Mouse (Mus musculus) bone marrow, adult 2 months (tissue): ENCODE results near the gene Hoxd9. TPM values are rescaled to one million over a fixed set of nuclear protein-coding genes. Genes with fewer than 3 reads are reported as not detected.

ENCODE experiments used
- H3K27ac ChIP-seq: fragments of 200-500 bp; 2 replicates; pipeline ENCODE4 v1.5.1; 2012; ENCODE audit warnings: low read depth, mild to moderate bottlenecking, control low read depth, inconsistent platforms, low read length; ENCODE audit not compliant: control insufficient read depth, poor library complexity, insufficient read depth
- H3K4me1 ChIP-seq: fragments of 200-500 bp; 2 replicates; pipeline ENCODE4 v1.6.1; 2011; ENCODE audit warnings: low read length; ENCODE audit not compliant: control insufficient read depth, insufficient read depth
- H3K4me3 ChIP-seq: fragments of 200-500 bp; replicated peaks from 2 replicates; pipeline ENCODE3; 2011; ENCODE audit warnings: mild to moderate bottlenecking, low read depth, low read length, control low read depth; ENCODE audit not compliant: control insufficient read depth
- CTCF ChIP-seq: fragments of 200-500 bp; IDR thresholded peaks from 2 replicates; pipeline ENCODE4 v1.5.1; 2011; ENCODE audit warnings: low read length, control low read depth; ENCODE audit not compliant: control insufficient read depth, insufficient read depth
- POLR2A ChIP-seq: fragments of 200-500 bp; IDR thresholded peaks from 2 replicates; pipeline ENCODE4 v1.6.1; 2011; ENCODE audit warnings: low read depth, mild to moderate bottlenecking, control low read depth, low read length, borderline replicate concordance; ENCODE audit not compliant: control insufficient read depth
- WGBS: fragments of 180-500 bp; shearing (Covaris S2); methylation state at CpG from one replicate; pipeline ENCODE4 v1.1.7; 2018; 5-methylcytosine and 5-hydroxymethylcytosine counted together
- polyA plus RNA-seq: library from polyadenylated mRNA; stranded (reverse); fragments of >200 nt; gene quantifications from 2 replicates; pipeline ENCODE4 v1.2.4, GENCODE M21; 2011; ENCODE audit warnings: low replicate concordance; ENCODE audit not compliant: missing spikeins, insufficient read depth, insufficient read length

Gene Hoxd9
- polyA plus RNA-seq, 1 experiment, result not detected

DNA sequence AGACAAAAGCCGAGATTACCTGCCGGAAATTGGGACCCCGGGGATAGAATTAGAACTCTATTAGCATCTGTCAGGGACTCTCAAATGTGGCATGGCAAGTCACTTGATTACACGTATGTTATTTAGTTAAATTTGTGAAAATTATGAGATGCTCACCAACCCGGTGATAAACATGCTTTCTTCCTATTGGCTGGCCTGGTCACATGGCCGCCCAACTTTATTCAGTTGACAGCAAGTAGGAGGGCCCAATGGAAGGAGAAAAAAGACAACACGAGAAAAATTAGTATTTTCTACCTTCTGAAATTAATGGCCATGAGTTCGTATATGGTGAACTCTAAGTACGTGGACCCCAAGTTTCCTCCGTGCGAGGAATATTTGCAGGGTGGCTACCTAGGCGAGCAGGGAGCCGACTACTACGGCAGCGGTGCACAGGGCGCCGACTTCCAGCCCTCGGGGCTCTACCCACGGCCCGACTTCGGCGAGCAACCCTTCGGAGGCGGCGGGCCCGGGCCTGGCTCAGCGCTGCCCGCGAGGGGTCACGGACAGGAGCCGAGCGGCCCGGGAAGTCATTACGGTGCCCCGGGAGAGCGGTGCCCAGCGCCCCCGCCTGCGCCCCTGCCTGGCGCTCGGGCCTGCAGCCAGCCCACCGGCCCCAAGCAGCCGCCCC is 29.6 kb downstream of the Hoxd9 start:
- Histone ChIP-seq H3K27ac (no peak overlapping the region; the same call in 1 of the 2 replicates), H3K4me3 (no peak overlapping the region), H3K4me1 (no peaks in the 10 kb centered on the region)
- 7% methylated on average over 43 of the region's 43 CpGs for WGBS
- no peak for TF ChIP-seq POLR2A
- no peak for TF ChIP-seq CTCF

DNA sequence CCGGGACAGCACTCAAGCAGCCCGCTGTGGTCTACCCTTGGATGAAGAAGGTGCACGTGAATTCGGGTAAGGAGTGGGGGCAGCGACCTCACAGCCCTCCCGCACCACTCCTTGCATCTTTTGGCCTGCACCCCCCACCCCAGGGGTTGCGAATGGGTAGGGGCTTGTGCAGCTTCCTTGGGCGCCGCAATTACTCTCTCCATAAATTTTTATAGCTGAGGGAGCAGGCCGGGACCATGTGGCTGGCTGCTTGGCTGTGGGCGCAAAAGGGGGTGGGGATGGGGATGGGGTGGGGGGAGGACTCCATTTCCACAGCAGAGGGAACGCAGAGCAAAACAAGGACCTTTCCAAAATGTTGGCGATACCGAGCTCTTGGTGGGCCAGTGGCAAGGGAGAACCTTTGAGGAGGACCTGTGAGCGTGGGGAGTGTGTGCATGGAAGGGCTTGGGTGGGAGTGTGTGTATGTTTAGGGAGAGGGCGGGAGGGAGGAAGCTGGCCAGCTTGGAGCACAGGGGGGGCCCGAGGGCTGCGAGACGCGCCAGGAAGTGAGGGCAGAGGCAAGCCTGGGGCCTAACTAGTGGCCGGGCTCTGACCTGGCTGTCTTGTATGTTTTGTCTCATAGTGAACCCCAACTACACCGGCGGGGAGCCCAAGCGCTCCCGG is 30.2 kb downstream of the Hoxd9 start:
- no peak overlapping the region; the same call in 1 of the 2 replicates for H3K27ac ChIP-seq
- no peak overlapping the region for H3K4me3 ChIP-seq

DNA sequence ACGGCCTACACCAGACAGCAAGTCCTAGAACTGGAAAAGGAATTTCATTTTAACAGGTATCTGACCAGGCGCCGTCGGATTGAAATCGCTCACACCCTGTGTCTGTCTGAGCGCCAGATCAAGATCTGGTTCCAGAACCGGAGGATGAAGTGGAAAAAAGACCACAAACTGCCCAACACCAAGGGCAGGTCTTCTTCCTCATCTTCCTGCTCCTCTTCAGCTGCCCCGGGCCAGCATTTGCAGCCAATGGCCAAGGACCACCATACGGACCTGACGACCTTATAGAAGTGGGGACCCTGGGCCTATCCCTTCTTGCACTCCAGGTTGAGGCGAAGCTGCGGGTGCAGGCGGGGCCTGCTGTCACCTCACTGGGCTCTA is 30.8 kb downstream of the Hoxd9 start:
- TF ChIP-seq POLR2A, result no peak
- TF ChIP-seq CTCF, result no peak
- Histone ChIP-seq H3K4me1 (no peaks in the 10 kb centered on the region), H3K4me3 (no peak overlapping the region), H3K27ac (no peak overlapping the region)
- 75% methylated on average over 13 of the region's 13 CpGs for WGBS

More for the DNA sequence above, 30.2 kb downstream of the Hoxd9 start:
- TF ChIP-seq POLR2A (no peak), CTCF (no peak)
- WGBS, result 29% methylated on average over 25 of the region's 25 CpGs
- no peaks in the 10 kb centered on the region for H3K4me1 ChIP-seq

DNA sequence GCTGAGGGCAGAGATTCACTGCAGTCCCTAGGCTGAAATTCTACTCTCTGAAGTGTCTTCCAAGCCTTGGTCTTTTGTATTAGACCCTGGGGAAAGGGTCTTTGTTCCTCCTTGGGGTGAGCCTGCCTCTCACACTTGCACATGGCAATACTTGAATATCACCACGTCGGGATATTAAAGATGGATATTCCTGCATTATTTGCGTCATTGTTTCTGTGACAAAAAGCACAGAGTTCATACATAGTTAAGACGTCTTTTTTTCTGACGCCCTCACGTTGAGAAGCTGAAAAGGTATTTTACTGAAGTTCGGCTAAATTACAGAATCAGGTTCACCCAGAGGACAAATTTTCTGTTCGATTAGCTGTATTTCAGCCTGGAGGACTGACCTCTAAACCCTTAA is 32.8 kb downstream of the Hoxd9 start:
- no peak for TF ChIP-seq POLR2A
- TF ChIP-seq CTCF, result no peak
- H3K27ac ChIP-seq, result no peak overlapping the region
- 63% methylated on average over 8 of the region's 8 CpGs for WGBS
- no peaks in the 10 kb centered on the region for H3K4me1 ChIP-seq
- H3K4me3 ChIP-seq, result no peak overlapping the region

DNA sequence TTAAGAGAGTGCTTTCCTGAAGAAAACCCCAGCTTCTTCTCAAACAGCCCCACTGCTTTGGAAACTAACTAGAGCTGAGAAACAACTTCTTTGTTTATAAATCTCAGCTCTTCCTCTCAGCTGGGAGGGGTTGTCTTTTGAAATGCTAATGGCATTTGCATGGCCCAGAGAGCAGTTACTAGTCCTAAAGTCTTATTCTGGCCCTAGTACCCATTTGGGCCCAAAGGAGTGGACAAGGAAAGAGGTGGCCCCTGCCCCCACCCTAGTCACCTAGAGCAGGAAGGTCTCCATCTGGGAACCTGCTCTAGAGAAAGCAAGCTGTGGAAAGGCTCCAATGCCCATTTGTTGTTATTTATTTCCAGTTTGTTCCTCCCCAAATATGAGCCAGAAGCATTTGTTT is 33.5 kb downstream of the Hoxd9 start:
- H3K4me3 ChIP-seq, result no peak overlapping the region
- no peaks in the 10 kb centered on the region for H3K4me1 ChIP-seq
- H3K27ac ChIP-seq, result no peak overlapping the region
- TF ChIP-seq POLR2A (no peak), CTCF (no peak)

DNA sequence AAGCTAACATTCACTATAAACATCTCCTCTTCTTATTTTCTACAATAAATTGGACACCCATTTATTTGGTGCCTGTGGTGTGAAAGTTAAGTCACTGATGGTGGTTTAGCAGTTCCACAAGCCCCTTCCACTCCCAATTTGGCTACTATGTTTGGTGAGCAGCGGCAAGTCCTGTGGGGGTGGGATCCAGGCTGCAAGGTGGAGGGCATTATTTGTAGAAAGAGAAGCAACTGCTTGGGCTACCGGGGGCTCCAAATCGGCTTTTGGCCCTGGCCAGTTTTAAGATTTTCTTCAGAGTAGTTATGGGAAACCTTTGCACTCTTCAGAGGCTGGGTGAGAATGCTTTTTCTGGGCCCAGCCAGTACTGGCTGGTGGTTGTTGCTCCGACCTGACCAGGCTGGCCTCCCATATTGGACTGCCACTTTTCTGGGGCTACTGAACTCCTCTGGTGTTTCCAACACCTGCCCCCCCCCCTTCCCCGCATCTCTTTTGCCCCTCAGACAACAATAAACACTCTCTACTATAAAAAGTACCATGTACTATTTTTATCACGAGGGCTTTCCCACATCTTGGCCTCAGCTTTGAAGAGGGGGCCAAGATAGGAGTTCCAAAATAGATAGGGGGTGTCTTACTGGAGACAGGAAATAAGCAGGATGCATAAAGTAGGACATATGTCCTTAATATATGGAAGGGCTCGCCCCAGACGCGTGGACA is 34.4 kb downstream of the Hoxd9 start:
- TF ChIP-seq POLR2A, result no peak
- no peak for TF ChIP-seq CTCF
- H3K4me3 ChIP-seq, result no peak overlapping the region
- H3K4me1 ChIP-seq, result no peaks in the 10 kb centered on the region
- no peak overlapping the region for H3K27ac ChIP-seq
- 38% methylated on average over 9 of the region's 9 CpGs for WGBS

DNA sequence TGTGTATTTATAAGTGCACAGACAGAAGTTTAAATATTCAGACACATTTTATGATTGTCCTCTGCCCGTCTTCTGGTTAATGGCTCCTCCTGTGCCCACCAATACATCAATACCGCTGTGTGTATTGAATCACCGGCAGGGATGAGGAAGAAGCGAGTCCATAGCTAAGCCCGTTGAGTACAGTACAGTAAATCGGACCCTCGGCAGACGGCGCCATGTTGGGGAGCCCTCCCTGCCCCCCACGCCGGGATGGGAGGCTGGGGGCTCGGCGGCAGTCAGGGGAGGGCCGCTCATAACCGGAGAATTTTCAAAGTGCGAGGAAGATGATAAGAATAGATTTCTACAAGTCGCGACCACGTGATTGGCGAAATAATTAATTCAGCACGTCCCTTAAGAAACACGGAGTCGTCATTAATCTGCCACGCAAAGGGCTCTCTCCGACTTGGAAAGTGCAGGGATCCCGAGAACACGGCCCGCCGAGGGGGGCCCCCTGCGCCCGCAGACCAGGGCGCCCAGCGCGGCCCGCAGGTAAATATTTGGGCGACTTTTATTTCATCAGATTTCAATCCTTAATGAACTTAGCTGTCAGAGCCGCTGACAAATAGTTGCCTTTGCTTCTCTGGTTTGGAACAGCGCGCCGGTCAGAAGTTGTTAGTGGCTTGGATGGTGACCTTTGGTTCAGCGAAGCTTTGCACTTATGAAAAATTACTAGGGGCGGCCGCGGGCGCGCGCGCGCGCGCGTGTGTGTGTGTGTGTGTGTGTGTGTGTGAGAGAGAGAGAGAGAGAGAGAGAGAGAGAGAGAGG is 35.2 kb downstream of the Hoxd9 start:
- TF ChIP-seq POLR2A, result no peak
- no peak for TF ChIP-seq CTCF
- H3K4me3 ChIP-seq, result no peak overlapping the region
- no peaks in the 10 kb centered on the region for H3K4me1 ChIP-seq
- WGBS, result 4% methylated on average over 52 of the region's 52 CpGs
- no peak overlapping the region for H3K27ac ChIP-seq

DNA sequence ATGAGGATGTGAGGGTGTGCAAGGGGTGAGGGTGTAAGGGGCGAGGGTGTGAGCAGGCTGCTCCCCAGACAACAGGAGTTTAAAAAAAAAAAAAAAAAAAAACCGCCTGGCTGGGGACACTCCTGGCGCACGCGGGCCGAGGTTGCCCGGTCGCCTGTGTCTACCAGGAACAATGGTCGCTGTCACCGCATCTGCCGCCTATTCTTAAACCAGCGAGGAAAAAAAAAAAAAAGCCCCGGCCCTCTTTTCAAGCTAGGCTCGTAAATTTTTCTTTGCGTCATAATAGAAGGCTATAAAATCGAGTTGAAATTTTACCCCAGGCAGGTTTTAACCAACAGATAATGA is 35.8 kb downstream of the Hoxd9 start:
- Histone ChIP-seq H3K4me3 (no peak overlapping the region), H3K27ac (no peak overlapping the region), H3K4me1 (no peaks in the 10 kb centered on the region)
- 3% methylated on average over 16 of the region's 16 CpGs for WGBS
- TF ChIP-seq CTCF (no peak), POLR2A (no peak)
